Mouse (Mus musculus): ENCODE measurements around the gene Nt5c.

The Nt5c gene

DNA sequence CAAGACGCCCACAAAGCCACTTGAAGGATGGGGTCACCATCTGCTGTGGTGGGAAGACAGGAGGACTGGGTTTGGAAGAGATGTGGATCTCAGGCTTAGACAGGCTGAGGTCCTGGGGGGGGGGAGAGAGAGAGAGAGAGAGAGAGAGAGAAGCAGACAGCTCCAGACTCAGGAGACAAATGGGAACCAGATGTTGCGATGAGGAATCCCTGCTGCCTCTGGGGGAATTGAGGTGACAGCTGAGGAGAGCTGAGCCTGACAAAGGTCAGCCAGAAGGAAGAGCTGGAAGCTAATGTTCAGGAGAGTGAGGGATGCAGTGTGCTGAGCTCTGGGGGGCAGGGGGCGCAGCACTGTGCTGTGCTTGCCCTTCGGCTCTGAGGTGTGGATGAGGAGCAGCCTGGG, 24.4 kb downstream of the Nt5c start:
- DNase-seq (ENCODE audit: low read depth, low spot score) = no peak

DNA sequence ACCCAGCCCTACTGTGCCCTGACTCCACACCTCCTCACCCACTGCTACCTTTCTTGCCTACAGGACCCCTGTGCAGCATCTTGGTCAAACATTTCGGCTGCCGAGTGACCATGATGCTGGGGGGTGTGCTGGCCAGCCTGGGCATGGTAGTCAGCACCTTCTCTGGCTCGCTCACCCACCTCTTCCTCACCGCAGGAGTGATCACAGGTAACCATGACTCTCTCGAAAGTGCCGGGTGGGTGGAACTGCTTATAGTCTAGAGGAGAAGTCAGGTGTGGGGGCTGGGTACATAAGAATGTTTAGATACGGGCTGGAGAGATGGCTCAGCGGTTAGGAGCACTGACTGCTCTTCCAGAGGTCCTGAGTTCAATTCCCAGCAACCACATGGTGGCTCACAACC, 26.8 kb downstream of the Nt5c start:
- no peak for DNase-seq (ENCODE audit: low read depth, low spot score)

DNA sequence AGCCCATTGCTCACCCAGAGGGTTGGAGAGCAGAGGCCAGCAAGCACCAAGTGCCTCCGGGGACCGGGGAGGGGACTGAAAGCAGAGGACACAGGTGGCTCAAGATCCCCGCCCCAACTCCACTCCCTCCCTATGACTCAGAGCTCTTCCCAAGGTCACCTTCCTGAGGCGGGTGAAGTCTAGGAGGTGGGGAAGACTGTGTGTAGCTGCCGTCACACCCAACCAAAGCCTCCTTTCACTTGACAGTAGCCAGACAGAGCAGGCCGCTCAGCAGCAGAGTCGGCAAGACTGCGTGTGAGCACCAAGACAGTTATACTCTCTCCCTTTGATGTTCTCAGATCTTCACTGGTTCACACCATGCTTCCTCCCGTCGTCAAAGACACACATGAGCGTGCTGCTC, 28.3 kb downstream of the Nt5c start:
- peak; percentile 86 for DNase-seq (ENCODE audit: low read depth, low spot score)

DNA sequence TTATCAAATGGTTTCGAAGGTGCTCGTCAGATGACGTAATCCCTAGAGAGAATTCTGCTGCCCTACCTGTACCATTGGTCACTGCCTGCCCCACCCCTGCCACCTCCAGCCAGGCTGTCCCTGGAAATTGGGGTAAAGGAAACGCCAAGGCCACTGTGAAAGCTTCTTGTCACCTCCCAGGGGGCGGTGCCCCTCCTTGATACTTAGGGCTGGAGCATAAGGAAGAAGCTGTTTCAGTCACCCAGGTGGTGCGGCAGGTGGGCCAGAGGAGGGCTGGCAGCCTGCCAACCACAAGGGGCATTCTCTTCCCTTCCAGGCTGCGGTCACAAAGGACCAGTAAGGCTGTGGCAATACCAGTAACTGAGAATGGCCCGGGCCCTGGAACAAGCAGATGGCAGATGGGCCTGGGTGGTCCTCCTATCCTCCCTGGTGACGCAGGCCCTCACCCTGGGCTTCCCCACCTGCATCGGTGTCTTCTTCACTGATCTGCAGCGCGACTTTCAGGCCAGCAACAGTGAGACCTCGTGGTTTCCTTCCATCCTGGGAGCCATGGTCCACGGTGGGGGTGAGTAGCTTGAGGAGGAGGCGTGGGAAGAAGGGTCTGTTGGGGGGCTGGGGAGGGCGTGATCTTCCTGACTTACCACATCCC, 29.3 kb downstream of the Nt5c start, which contains the start of gene Slc16a5:
TSS of gene Slc16a5 (plus strand) at position 232 of the 649 bp plus-strand sequence.
- DNase-seq (ENCODE audit: low read depth, low spot score) = no peak

DNA sequence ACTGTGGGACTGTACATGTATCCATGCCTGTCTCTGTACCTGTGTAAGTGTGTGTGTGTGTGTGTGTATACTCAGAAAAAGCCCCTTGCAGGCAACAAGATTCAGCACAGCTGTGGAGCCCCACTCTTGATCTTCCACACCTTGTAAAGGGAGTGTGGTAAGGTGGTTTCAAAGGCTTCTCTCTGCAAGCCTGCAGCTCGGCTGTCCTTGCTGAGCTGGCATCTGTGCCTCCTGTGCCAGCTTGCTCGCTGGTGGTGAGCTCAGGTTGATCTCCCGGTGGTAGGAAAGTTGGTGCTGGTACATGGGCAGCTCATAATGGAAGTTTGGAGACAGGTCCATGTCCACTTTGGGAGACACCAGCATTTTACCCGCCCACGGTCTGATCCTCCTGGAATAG, 29.8 kb downstream of the Nt5c start:
- no peak for DNase-seq (ENCODE audit: low read depth, low spot score)

DNA sequence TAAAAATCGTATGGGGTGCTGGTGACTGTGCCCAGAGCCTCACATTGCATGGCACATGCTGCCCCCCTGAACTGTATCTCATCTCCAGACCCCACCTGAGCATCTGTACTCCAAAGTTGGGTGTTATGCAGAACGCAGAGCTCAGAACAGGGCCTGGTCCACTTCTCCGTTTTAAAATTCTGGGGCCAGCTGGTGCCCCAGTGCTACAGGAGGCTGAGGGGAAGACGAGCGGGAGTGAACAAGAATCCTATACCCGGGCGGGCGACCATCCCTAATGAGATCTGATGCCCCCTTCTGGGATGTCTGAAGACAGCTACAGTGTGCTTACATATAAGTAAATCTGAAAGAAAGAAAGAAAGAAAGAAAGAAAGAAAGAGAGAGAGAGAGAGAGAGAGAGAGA, 30.7 kb downstream of the Nt5c start:
- DNase-seq (ENCODE audit: low read depth, low spot score) = no peak

DNA sequence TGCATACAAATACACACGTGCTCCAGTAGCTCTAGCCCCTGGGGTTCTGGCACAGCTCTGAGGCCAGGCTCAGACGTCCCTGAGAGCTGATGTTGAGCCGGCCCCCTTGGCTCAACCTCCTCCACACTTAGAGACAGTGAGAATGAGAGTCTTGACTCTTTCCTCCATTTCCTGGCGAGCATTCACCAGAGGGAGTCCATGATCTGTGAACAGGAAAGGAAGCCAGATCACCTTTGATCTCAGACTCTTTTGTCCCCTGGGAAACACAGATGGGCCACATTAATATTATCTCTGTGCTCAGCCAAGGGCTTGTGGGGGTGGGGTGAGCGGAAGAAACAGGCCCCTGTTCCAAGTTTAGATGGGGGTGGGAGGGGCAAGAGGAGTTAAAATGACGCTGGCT, 34.3 kb downstream of the Nt5c start:
- DNase-seq (ENCODE audit: low read depth, low spot score) = no peak

DNA sequence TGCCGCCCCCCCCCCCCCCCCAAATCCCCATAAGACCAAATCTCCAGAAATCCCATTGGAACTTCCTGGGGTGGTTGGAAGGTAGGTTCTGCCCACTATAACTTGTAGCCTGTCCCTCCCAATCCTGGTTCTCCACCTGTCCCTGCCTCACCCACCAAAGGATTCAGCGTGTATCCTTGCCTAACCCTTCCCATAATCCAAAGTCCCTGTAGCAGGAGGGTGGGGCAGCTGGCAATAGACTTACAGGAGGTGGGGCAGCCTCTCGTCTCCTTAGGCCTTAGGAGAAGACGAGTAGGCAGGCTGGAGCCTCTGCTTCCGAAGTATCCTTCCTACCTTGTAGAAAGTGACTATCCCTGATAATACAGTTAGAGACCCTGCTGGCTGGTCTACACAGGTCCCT, 35.5 kb downstream of the Nt5c start:
- no peak for DNase-seq (ENCODE audit: low read depth, low spot score)

DNA sequence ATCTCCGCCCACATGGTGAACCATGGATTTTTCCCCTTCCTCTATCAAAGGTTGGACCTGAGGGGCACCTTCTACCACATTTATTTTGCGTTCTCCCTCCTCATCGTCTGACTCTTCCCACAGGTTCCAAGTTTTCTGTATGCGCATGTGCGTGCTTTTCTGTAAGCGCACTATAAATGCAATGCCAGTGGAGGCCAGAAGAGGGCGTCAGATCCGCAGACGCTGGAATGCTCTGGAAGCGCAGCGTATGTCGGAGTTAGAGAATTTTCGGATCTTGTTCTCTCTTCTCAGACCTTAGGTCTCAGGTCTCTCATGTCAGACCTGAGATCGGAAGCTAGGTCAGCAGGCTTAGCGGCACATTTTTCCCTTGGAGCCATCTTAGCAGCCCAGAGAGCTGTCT, 36.0 kb downstream of the Nt5c start:
- DNase-seq (ENCODE audit: low read depth, low spot score) = peak; percentile 90

DNA sequence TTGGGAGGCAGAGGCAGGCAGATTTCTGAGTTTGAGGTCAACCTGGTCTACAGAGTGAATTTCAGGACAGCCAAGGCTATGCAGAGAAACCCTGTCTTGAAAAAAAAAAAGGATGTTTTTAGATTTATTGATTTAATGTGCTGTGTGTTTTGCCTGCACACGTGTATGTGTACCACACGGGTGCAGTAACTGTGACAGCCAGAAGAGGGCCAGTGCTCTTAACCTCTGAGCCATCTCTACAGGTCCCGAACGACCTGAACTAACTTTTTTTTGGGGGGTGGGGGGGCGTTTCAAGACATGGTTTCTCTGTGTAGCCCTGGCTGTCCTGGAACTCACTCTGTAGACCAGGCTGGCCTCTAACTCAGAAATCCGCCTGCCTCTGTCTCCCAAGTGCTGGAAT, 36.8 kb downstream of the Nt5c start:
- peak; percentile 72 for DNase-seq (ENCODE audit: low read depth, low spot score)

DNA sequence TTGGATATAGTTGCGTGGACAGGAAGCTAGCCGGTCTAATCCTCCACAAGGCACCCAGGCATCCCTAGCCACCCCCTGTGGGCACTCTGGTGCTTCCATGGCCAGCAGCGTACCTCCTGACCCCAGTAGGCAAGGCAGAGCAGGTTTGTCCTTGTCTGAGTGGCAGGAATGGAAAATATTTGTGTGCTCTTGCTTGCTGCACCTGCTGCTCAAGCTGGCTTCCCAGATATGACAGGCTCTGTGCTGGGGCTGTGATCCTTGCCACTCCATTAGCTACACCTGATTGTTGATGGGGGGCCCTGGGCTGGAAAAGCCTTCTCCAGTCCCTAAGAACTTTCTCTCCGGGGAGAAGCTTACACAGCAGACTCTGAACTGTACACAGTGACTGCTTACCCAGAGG, 38.4 kb downstream of the Nt5c start:
- no peak for DNase-seq (ENCODE audit: low read depth, low spot score)

DNA sequence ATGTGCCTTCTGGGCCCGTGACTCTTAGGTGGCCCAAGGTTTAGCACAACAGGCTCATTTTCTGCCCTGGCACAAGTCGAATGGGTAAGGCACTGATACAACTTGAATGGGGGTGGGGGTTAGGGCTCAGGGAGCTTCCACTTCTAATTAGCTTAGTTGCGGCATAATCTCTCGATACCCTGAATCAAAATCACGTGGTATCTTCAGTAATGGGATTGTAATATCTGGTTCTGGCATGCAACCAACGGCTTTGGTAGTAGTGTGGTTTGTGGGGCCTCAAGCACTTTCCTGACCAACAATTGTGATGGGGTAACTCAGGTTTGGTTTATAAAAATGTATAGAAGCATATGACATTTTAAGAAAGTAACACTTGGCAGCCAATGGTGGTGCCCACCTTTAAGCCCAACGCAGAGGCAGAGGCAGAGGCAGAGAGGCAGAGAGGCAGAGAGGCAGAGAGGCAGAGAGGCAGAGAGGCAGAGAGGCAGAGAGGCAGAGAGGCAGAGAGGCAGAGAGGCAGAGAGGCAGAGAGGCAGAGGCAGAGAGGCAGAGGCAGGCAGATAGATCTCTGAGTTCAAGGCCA, 39.3 kb downstream of the Nt5c start:
- no peak for DNase-seq (ENCODE audit: low read depth, low spot score)

DNA sequence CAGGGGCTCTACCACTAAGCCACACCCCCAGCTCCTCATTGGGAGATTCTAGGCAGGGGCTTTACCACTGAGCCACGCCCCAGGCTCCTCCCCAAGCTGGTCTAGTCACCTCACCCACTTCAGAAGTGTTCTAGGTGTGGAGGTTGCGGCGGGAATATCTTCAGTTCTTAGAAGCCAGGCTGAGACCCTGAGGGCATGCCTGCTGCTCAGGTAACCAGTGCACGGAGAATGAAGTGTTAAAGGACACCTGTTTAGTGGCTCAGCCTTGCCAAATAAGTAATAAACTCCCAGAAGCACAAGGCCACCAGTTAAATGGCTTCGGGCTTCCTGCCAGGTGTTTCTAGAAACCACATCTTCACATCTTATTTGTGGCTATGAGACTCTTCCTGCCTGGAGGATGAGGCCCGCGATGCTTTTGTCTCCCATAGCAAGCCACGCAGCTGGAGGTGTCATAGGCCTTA, 39.9 kb downstream of the Nt5c start:
- DNase-seq (ENCODE audit: low read depth, low spot score) = peak; percentile 60

DNA sequence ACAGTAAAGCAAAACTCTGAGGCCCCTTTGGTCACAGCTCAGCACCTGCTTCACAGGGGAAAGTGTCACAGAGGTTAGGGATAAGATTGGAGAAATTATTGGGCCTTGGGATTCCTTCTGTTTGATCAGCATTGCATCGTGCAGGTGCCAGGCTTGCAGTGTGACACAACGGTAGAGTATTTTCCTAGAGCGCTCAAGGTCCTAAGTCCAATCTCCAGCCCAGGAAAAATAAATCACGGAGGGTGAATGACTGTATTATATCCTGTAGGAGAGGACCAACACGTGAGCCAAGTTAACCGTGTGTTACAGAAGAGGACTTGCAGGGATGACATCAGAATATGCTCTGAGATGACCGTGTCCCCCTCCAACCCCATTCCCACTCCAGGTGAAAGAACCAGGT, 41.5 kb downstream of the Nt5c start:
- no peak for DNase-seq (ENCODE audit: low read depth, low spot score)

DNA sequence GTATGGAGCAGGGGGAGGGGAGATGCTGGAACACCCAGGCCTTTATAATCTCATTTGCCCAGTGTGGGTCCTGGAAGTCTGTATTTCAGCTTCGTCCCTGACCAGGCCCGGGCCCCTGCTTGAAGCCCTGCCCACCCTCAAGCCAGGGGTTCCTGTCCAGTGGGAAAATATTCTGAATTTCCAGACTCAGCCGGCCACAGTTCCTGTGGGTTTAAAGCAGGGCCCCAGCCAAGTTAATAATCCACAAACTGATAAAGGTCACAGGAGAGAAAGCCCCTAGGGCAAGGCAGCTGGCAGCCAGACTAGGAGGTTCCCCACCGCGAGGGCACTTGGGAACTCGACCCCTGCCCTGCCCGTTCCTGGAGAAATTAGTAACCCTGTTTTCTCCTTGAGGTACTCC, 42.7 kb downstream of the Nt5c start:
- DNase-seq (ENCODE audit: low read depth, low spot score) = no peak

DNA sequence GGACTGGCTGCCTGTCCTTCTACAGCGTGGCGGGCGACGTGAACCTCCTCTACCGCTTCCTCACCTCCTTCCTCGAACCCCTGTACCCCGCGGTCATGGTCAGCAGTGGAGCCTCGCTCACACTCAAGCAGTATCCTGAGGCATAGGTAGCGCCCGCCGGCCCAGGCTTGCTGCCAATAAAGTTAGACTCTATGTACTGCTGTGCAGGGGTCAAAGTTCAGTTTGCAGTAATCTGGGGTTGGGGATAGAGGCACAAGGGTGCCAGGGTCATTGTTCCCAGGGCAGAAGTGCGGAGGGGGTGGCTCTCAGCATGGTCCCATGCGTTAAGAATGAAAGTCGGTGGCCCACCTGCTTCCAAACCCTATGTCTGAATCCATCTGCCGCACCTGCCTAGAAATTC, 43.6 kb downstream of the Nt5c start:
- DNase-seq (ENCODE audit: low read depth, low spot score) = no peak

DNA sequence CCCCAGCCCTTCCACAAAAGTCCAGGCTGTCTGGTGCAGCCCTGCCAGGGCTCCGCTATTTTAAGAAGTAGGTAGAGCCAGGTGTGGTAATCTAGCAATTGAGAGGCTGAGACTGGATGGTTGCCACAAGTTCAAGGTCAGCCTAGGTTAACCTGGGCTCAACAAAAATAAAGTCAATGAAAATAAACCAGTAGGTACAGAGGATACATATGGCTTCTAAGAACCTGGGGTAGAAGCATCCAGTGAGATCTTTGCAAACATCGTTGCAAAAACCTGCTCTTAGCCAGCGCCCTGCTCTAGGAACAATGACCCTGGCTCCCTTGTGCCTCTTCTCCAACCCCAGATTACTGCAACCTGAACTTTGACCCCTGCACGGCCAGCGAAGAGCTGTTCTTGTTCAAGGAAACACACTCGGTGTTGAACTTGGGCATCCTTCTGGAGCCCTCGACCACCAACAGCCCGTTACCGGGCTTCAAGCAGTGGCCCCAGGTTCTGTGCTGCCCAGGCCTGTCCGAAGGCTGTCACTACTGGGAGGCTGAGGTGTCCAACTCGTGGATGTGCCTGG, 44.3 kb downstream of the Nt5c start:
- DNase-seq (ENCODE audit: low read depth, low spot score) = no peak

DNA sequence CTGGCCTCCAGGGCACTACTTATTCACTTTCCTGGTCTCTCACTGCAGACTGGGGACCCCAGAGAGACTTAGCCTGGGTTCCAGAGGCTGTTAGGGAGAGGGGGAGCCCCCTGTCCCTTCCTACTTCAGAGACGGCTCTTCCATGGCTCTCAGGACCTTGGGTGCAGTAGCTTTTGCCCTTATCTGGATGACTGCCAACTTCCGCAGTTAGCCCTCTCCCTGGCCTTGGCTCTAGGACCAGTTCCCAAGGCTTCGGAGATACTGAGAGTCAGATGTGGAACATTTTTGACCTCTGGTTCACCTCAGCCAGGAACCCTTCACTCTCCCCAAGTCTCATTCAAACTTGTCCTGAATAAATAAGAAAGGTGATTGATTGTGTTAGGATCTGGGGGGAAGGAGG, 44.8 kb downstream of the Nt5c start:
- no peak for DNase-seq (ENCODE audit: low read depth, low spot score)

DNA sequence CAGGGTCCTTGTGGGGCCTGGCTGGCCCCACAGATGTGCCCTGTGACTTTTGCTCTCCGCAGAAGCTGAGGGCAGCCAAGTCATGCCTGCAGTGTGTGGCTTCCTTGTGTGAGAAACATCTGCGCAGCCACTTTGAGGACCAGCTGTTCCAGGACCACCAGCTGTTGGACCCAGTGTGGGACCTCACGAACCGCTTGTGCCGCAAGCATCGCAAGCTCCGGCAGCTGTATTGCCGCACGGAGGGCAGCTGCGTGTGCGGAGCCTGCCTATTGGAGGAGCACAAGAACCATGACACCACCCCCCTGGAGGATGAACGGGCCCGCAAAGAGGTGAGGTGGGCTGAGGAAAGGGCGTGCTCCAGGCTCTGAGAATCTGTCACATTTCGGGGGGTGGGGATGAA, 50.2 kb downstream of the Nt5c start:
- DNase-seq (ENCODE audit: low read depth, low spot score) = peak; percentile 74

Measured in ZHBTc4 (cell line).